Mouse (Mus musculus) ES-Bruce4 (cell line): ENCODE measurements at regions not wholly inside any gene's neighbourhood (a gene's known extent, or its start where the extent isn't known, plus 50 kb on each side); places are given as distances from the start of the nearest gene placed in this dataset.

Experiments
- CTCF ChIP-seq: IDR thresholded peaks from one replicate; pipeline ENCODE4 v1.8.1; 2011; ENCODE audit warnings: low read depth, low read length
- POLR2A ChIP-seq: IDR thresholded peaks from one replicate; pipeline ENCODE4 v1.8.1; 2011; ENCODE audit warnings: low read length; ENCODE audit not compliant: insufficient read depth

DNA sequence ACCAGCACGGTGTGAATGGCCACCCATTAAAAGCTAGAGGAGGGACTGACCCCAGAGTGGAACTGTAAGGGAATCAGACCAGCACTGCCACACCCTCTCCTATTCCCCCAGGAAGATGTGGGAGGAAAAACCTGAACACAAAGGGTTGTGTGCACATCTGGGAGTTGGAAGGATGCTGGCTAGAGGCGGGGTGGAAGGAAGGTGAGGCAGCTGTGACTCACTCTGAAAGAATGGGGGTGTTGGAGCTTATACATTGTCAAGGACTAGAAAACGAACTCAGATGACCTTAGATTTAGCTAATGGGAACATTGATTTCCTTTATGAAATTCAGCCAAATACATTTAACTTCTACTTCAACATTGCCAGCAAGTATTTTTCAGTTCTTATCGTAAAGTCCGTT lies 116.2 kb downstream of the Gm19410 start:
- no peak for TF ChIP-seq CTCF
- no peak for TF ChIP-seq POLR2A
